Comparison of ENCODE assay signal across 8 mouse cellular contexts in genomic region chr13:112925976-112926375, GRCm38 (mm10). TPM values are rescaled to one million over a fixed set of nuclear protein-coding genes. Genes with fewer than 3 reads are reported as not detected.
A peak's percentile ranks its signal among the peaks of the same experiment; 100 is the strongest.
DNase-seq lines count a peak whose midpoint lies in the region; ATAC-seq lines count a peak whose summit lies in the region.

No protein-coding gene starts in this region.

- H3K4me2 ChIP-seq in neural tube, embryonic 11.5 days (ENCODE audit: low read depth): peak overlapping the region; percentile 53
- H3K4me2 ChIP-seq in forebrain, embryonic 11.5 days (ENCODE audit: low read depth, low read length, severe bottlenecking): peak overlapping the region; percentile 50

- H3K27me3 ChIP-seq in neural tube, embryonic 11.5 days (ENCODE audit: control insufficient read depth, insufficient read depth, low read length): no peaks in the 10 kb centered on the region
- no peaks in the 10 kb centered on the region for H3K27me3 ChIP-seq in forebrain, embryonic 11.5 days (ENCODE audit: control insufficient read depth, insufficient read depth, low read length)
- H3K27me3 ChIP-seq in limb, embryonic 10.5 days (ENCODE audit: low read depth, poor library complexity, severe bottlenecking): no peaks in the 10 kb centered on the region
- no peaks in the 10 kb centered on the region for H3K27me3 ChIP-seq in splenic B cell, adult 2 months (ENCODE audit: control insufficient read depth, insufficient read depth, low read length, poor library complexity, severe bottlenecking)

- H3K9me3 ChIP-seq in neural tube, embryonic 11.5 days (ENCODE audit: control insufficient read depth, low read length): no peaks in the 10 kb centered on the region
- no peaks in the 10 kb centered on the region for H3K9me3 ChIP-seq in forebrain, embryonic 11.5 days (ENCODE audit: control insufficient read depth, low read length)
- H3K9me3 ChIP-seq in limb, embryonic 10.5 days (replicated peaks): no peaks in the 10 kb centered on the region

- H3K9ac ChIP-seq in neural tube, embryonic 11.5 days (ENCODE audit: low read length): 0 out of 2 replicates have a peak overlapping the region, but pooled peaks have one; percentile 9
- peak overlapping the region; percentile 81 for H3K9ac ChIP-seq in forebrain, embryonic 11.5 days (ENCODE audit: low read length)

- 78% methylated on average over 4 of the region's 4 CpGs for WGBS in neural tube, embryonic 11.5 days
- 76% methylated on average over 4 of the region's 4 CpGs for WGBS in forebrain, embryonic 11.5 days
- 77% methylated on average over 4 of the region's 4 CpGs for WGBS in limb, embryonic 10.5 days

- no peak for DNase-seq in neural tube, embryonic 11.5 days (ENCODE audit: low spot score)
- no peak for DNase-seq in neural tube, embryonic 10.5 days (ENCODE audit: extremely low spot score, low spot score)
- DNase-seq in forebrain, embryonic 11.5 days (ENCODE audit: low spot score): no peak
- DNase-seq in limb, embryonic 10.5 days (ENCODE audit: low spot score): no peak
- DNase-seq in splenic B cell, adult 2 months (ENCODE audit: low read depth, low spot score): peak; percentile 6
- no peak for DNase-seq in cerebellum, adult 9-11 months
- DNase-seq in left cerebral cortex, adult 8-10 months (ENCODE audit: low spot score in 2 of 2): no peak
- no peak for DNase-seq in frontal cortex, postnatal 14 days (ENCODE audit: low spot score in 2 of 2)

- H3K4me1 ChIP-seq in neural tube, embryonic 11.5 days (ENCODE audit: control insufficient read depth, insufficient read depth, low read length): peaks cover 9% of the 10 kb centered on the region
- H3K4me1 ChIP-seq in forebrain, embryonic 11.5 days (replicated peaks; ENCODE audit: control insufficient read depth, insufficient read depth, low read length): peaks cover 4% of the 10 kb centered on the region; the same call in 1 of the 2 replicates
- peaks cover 16% of the 10 kb centered on the region for H3K4me1 ChIP-seq in limb, embryonic 10.5 days

- ATAC-seq in neural tube, embryonic 11.5 days (ENCODE audit: insufficient read depth, low FRiP score, low TSS enrichment): no peak
- no peak for ATAC-seq in forebrain, embryonic 11.5 days (replicated peaks; ENCODE audit: low FRiP score)

- H3K27ac ChIP-seq in neural tube, embryonic 11.5 days (ENCODE audit: low read depth, low read length): no peak overlapping the region
- H3K27ac ChIP-seq in forebrain, embryonic 11.5 days (ENCODE audit: low read depth, low read length): no peak overlapping the region
- H3K27ac ChIP-seq in limb, embryonic 10.5 days: no peak overlapping the region

- no peaks in the 10 kb centered on the region for H3K36me3 ChIP-seq in neural tube, embryonic 11.5 days (ENCODE audit: control insufficient read depth, insufficient read depth, low read length)
- H3K36me3 ChIP-seq in forebrain, embryonic 11.5 days (ENCODE audit: control insufficient read depth, insufficient read depth, low read length): no peaks in the 10 kb centered on the region
- peaks cover 43% of the 10 kb centered on the region for H3K36me3 ChIP-seq in limb, embryonic 10.5 days
- H3K36me3 ChIP-seq in splenic B cell, adult 2 months (ENCODE audit: control insufficient read depth, insufficient read depth, low read length, poor library complexity, severe bottlenecking): no peaks in the 10 kb centered on the region; the same call in 1 of the 2 replicates

- H3K4me3 ChIP-seq in neural tube, embryonic 11.5 days (ENCODE audit: low read depth, low read length): peak overlapping the region; percentile 76
- peak overlapping the region; percentile 83 for H3K4me3 ChIP-seq in forebrain, embryonic 11.5 days (ENCODE audit: low read depth, low read length)
- H3K4me3 ChIP-seq in limb, embryonic 10.5 days: peak overlapping the region; percentile 88

RNA-seq across cellular contexts. Expression of gene Mtrex, which starts 1.2 kb away (rescaled TPM):
- polyA plus RNA-seq in neural tube, embryonic 11.5 days (2014; fragmentation: Nextera tagmentation; extraction: Ambion mirVana): 105 TPM in 2 replicates
- polyA plus RNA-seq in forebrain, embryonic 11.5 days (2014; fragmentation: Nextera tagmentation; extraction: Ambion mirVana): 101 and 109 TPM in 2 replicates
- polyA plus RNA-seq in limb, embryonic 10.5 days (2016; fragmentation: Nextera tagmentation; extraction: Ambion mirVana): 94.5 and 106 TPM in 2 replicates
- 10 to 100 TPM; 39.1 to 45.2 (median 43.3) TPM for total RNA-seq in left cerebral cortex, adult 8-10 months (2022)

RNA-seq across cellular contexts. Expression of gene Dhx29, which starts 1.3 kb away (rescaled TPM):
- polyA plus RNA-seq in neural tube, embryonic 11.5 days (2014; fragmentation: Nextera tagmentation; extraction: Ambion mirVana): 31.9 and 32.7 TPM in 2 replicates
- polyA plus RNA-seq in forebrain, embryonic 11.5 days (2014; fragmentation: Nextera tagmentation; extraction: Ambion mirVana): 34.3 and 37.2 TPM in 2 replicates
- polyA plus RNA-seq in limb, embryonic 10.5 days (2016; fragmentation: Nextera tagmentation; extraction: Ambion mirVana): 28.1 and 35.0 TPM in 2 replicates
- 10 to 100 TPM; 18.0 to 23.3 (median 22.7) TPM for total RNA-seq in left cerebral cortex, adult 8-10 months (2022)
